Mouse (Mus musculus): Measurements from ENCODE around the gene Olfr1434.
"Not testable (repeated sequence)": the region's sequence is repeated elsewhere in the genome, so short reads cannot be mapped to it uniquely, and the experiment has no call there.

DNA sequence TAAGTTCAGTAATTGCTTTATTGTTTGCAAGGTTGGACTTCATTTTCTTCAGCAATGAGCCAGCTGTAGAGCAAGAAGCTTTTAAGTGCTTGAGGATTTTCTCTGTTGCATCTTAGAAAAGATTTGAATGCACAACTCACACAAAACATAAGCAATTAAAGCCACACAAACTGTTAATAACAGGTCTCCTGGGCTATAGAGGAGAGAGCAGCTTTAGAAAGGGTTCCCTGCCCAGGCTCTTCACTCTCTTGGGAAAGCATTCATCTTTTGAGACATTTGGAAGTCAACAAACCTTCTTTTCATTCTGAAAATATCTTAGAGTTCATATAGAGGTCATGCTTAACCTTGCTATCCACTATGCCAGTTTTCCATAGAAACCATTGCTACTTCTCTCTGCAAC lies 47.2 kb upstream of the Olfr1434 start, which contains the start of gene Olfr1432:
- not testable (repeated sequence) for TF ChIP-seq CTCF, EP300 (IDR thresholded peaks at IDR 0.05)
